Mouse (Mus musculus) kidney, adult 2 months (tissue): ENCODE measurements around the gene Cbs.

Source experiments
- CTCF ChIP-seq: fragments of 200-500 bp; conservative IDR thresholded peaks from 2 replicates; pipeline ENCODE4 v1.5.1; 2011; ENCODE audit warnings: low read depth, mild to moderate bottlenecking, control low read depth, low read length, moderate library complexity, mixed read lengths; ENCODE audit not compliant: insufficient read depth, insufficient read length
- POLR2A ChIP-seq: fragments of 200-500 bp; IDR thresholded peaks from one replicate; pipeline ENCODE4 v1.6.1; 2011; ENCODE audit warnings: low read depth, low read length, control low read depth

GRCm38 (mm10) chr17:31658136-31658467 lies 21.1 kb upstream of the Cbs start:
- TF ChIP-seq CTCF (no peak), POLR2A (no peak)
